Mouse (Mus musculus) small intestine, adult 2 months (tissue): ENCODE results near the gene Cebpe. TPM values are rescaled to one million over a fixed set of nuclear protein-coding genes. Genes with fewer than 3 reads are reported as not detected.
A peak's percentile ranks its signal among the peaks of the same experiment; 100 is the strongest.

ENCODE experiments used
- H3K27ac ChIP-seq: fragments of 200-500 bp; 2 replicates; pipeline ENCODE4 v1.5.1; 2012; ENCODE audit warnings: low read depth, low read length, control low read depth, inconsistent platforms; ENCODE audit not compliant: insufficient read depth
- H3K27me3 ChIP-seq: fragments of 200-500 bp; 2 replicates; pipeline ENCODE4 v1.6.1; 2012; ENCODE audit warnings: mild to moderate bottlenecking, moderate library complexity, low read length, inconsistent platforms; ENCODE audit not compliant: control insufficient read depth, insufficient read depth
- H3K36me3 ChIP-seq: fragments of 200-500 bp; 2 replicates; pipeline ENCODE4 v1.6.1; 2012; ENCODE audit warnings: mild to moderate bottlenecking, low read length, control low read depth, inconsistent platforms; ENCODE audit not compliant: control insufficient read depth, insufficient read depth
- H3K4me1 ChIP-seq: fragments of 200-500 bp; 2 replicates; pipeline ENCODE4 v1.6.1; 2012; ENCODE audit warnings: low read length, inconsistent platforms, mixed read lengths; ENCODE audit not compliant: control insufficient read depth, insufficient read depth, insufficient read length
- H3K4me3 ChIP-seq: fragments of 200-500 bp; 2 replicates; pipeline ENCODE4 v1.5.1; 2012; ENCODE audit warnings: low read depth, mild to moderate bottlenecking, control low read depth, inconsistent platforms, low read length, moderate library complexity
- CTCF ChIP-seq: fragments of 200-500 bp; IDR thresholded peaks from 2 replicates; pipeline ENCODE4 v1.5.1; 2012; ENCODE audit warnings: low read depth, mild to moderate bottlenecking, control low read depth, inconsistent platforms, low read length, moderate library complexity, mixed read lengths; ENCODE audit not compliant: insufficient replicate concordance, insufficient read length; ENCODE audit errors: extremely low read depth
- POLR2A ChIP-seq: fragments of 200-500 bp; IDR thresholded peaks from 2 replicates; pipeline ENCODE4 v1.6.1; 2012; ENCODE audit warnings: low read depth, mild to moderate bottlenecking, control low read depth, inconsistent platforms, low read length, moderate library complexity
- WGBS: fragments of 180-500 bp; shearing (Covaris S2); methylation state at CpG from one replicate; pipeline ENCODE4 v1.1.7; 2018; 5-methylcytosine and 5-hydroxymethylcytosine counted together
- polyA plus RNA-seq: library from polyadenylated mRNA; depleted of rRNA; stranded (reverse); fragments of >200 nt; gene quantifications from 2 replicates; pipeline ENCODE4 v1.2.3, GENCODE M21; 2012

The Cebpe gene
- polyA plus RNA-seq, 1 experiment = 4.2 TPM

DNA sequence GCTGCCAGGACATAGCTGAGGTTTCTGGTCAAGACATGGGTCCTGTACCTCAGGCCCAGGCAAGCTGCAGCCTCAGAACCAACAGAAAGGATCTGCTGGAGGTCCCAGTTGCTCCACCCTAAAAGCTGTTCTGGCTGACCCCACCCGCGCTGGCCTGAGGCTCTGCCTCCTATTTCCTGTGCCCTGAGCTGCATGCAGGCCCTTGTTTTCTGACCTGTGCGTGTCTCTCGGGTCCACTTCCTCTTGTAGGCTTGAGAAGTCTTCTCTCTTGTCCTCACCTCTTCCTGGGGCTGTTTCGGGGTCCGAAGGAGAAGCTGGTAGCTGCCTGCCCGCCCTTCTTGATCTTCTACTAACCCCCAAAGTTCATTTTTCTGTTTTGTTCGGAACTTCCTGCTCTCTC, 887 bp upstream of the Cebpe start:
- no peak overlapping the region for H3K27ac ChIP-seq
- 74% methylated on average over 8 of the region's 8 CpGs for WGBS

GRCm38 (mm10) chr14:54709054-54709453, 2.9 kb downstream of the Cebpe start:
- 68% methylated on average over 9 of the region's 9 CpGs for WGBS
- H3K27ac ChIP-seq = no peak overlapping the region
- TF ChIP-seq CTCF (no peak), POLR2A (no peak)
- peaks cover 8% of the 10 kb centered on the region for H3K4me1 ChIP-seq
- H3K27me3 ChIP-seq = no peaks in the 10 kb centered on the region
- no peaks in the 10 kb centered on the region for H3K36me3 ChIP-seq
- H3K4me3 ChIP-seq = no peak overlapping the region

More for the DNA sequence above, 887 bp upstream of the Cebpe start:
- TF ChIP-seq POLR2A = no peak
- no peak for TF ChIP-seq CTCF
- Histone ChIP-seq H3K36me3 (no peaks in the 10 kb centered on the region), H3K4me1 (peaks cover 2% of the 10 kb centered on the region), H3K27me3 (no peaks in the 10 kb centered on the region), H3K4me3 (no peak overlapping the region)

GRCm38 (mm10) chr14:54706589-54707320, 5.2 kb downstream of the Cebpe start:
- Histone ChIP-seq H3K36me3 (no peaks in the 10 kb centered on the region), H3K4me3 (no peak overlapping the region), H3K4me1 (peaks cover 6% of the 10 kb centered on the region), H3K27me3 (no peaks in the 10 kb centered on the region), H3K27ac (no peak overlapping the region)
- 70% methylated on average over 17 of the region's 17 CpGs for WGBS
- TF ChIP-seq CTCF = no peak

- Histone ChIP-seq H3K36me3 (no peaks in the 10 kb centered on the region), H3K4me3 (no peak overlapping the region), H3K27ac (no peak overlapping the region), H3K27me3 (no peaks in the 10 kb centered on the region), H3K4me1 (peaks cover 6% of the 10 kb centered on the region)
- TF ChIP-seq POLR2A = no peak
- TF ChIP-seq CTCF = no peak
- WGBS = 22% methylated on average over 5 of the region's 5 CpGs
These were observed 6.1 kb downstream of the Cebpe start for GRCm38 (mm10) chr14:54705844-54706243.

- Histone ChIP-seq H3K27ac (no peak overlapping the region), H3K4me1 (peaks cover 6% of the 10 kb centered on the region), H3K4me3 (no peak overlapping the region), H3K27me3 (no peaks in the 10 kb centered on the region), H3K36me3 (no peaks in the 10 kb centered on the region)
- 53% methylated on average over 10 of the region's 10 CpGs for WGBS
- TF ChIP-seq CTCF = no peak
- no peak for TF ChIP-seq POLR2A
These were observed 8.8 kb downstream of the Cebpe start for GRCm38 (mm10) chr14:54703207-54703606.

DNA sequence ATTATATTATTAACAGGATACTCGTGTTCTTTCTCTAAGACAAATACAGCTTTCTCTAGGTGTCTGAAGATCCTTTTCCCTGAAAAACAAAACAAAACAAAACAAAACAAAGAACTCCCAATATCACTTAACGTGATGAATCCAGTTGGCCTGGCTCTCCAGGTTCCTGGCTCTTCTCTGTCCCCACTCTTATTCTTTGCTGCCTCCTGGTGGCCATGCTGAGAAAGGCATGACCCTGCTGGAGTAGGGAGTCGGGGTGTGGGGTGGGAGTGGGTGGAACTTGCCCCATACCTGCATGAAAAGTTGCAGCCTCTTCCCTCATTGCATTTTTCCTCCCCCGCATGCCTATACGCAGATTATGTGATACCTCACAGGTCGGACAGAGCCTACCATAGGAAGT, 10.7 kb downstream of the Cebpe start:
- Histone ChIP-seq H3K36me3 (no peaks in the 10 kb centered on the region), H3K27me3 (no peaks in the 10 kb centered on the region), H3K4me1 (peaks cover 6% of the 10 kb centered on the region), H3K4me3 (no peak overlapping the region), H3K27ac (no peak overlapping the region)
- no peak for TF ChIP-seq POLR2A
- peak; percentile 88; the same call in 1 of the 2 replicates for TF ChIP-seq CTCF
- 9% methylated on average over 6 of the region's 6 CpGs for WGBS

DNA sequence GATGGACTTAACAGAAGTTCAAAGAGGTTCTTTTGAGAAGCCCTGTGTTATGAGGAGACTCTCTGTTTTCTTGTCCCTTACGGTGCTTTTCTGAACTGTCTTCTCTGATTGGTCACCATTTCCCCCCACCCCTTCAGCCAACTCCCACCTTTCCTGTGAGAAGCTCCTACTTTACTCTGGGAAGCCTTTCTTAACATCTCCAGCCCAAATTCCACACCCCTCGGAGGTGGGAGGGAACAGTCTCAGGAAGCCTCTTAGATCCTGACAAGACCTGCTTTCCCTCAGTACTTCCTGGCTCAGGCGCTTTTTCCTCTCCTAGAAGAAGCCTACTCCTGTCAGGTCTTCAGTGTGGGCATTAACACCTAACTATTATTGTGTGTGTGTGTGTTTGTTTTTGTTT, 12.4 kb downstream of the Cebpe start:
- no peaks in the 10 kb centered on the region; the same call in 1 of the 2 replicates for H3K4me1 ChIP-seq
- H3K27me3 ChIP-seq = no peaks in the 10 kb centered on the region
- H3K27ac ChIP-seq = no peak overlapping the region
- H3K4me3 ChIP-seq = no peak overlapping the region
- 72% methylated on average over 3 of the region's 3 CpGs for WGBS
- H3K36me3 ChIP-seq = no peaks in the 10 kb centered on the region
- TF ChIP-seq CTCF (no peak), POLR2A (no peak)

DNA sequence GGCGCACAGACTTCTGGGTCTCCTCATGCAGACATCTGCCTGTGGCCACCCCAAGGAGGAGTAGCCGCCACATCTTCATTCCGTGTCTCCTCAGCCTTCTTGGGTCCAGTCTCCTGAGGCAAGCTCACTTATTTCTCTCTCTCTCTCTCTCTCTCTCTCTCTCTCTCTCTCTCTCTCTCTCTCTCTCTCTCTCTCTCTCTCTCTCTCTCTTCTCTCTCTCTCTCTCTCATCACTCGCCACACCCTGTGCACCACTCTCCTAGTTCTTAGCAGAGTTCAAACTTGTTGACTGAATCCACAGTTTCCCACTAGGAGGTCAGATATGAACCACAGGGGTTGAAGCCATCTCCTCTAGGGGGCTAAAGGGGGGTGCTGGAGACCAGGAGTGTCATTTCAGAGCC, 13.2 kb downstream of the Cebpe start, which contains the start of gene Gm29776:
Gene Gm29776, minus strand, starts transcription at position 101 of the 400 bp plus-strand sequence.
- Histone ChIP-seq H3K36me3 (peaks cover 1% of the 10 kb centered on the region; the same call in 1 of the 2 replicates), H3K4me3 (no peak within 1 kb of the TSS), H3K27ac (no peak within 1 kb of the TSS), H3K4me1 (no peaks in the 10 kb centered on the region; the same call in 1 of the 2 replicates), H3K27me3 (no peaks in the 10 kb centered on the region)
- 87% methylated on average over 4 of the region's 4 CpGs for WGBS
- TF ChIP-seq POLR2A (no peak), CTCF (no peak)
